Mouse (Mus musculus): ENCODE results near the gene Vipr1. TPM values are rescaled to one million over a fixed set of nuclear protein-coding genes. Genes with fewer than 3 reads are reported as not detected.

Vipr1 gene
- polyA plus RNA-seq, 1 experiment from 2014 or later = 0.77 TPM

GRCm38 (mm10) chr9:121696626-121697025 is 54.1 kb downstream of the Vipr1 start:
- 91% methylated on average over 9 of the region's 9 CpGs for WGBS
- DNase-seq (ENCODE audit: low spot score) (no peak), ATAC-seq (replicated peaks; ENCODE audit: low FRiP score) (no peak)
- Histone ChIP-seq H3K4me1 (replicated peaks; ENCODE audit: control insufficient read depth, insufficient read depth, low read length) (no peaks in the 10 kb centered on the region), H3K9me3 (ENCODE audit: control insufficient read depth, low read length) (no peaks in the 10 kb centered on the region), H3K36me3 (ENCODE audit: control insufficient read depth, insufficient read depth, low read length) (no peaks in the 10 kb centered on the region), H3K4me2 (no peak overlapping the region), H3K4me3 (ENCODE audit: low read depth, low read length) (no peak overlapping the region), H3K27me3 (replicated peaks; ENCODE audit: control insufficient read depth, insufficient read depth, low read length) (no peaks in the 10 kb centered on the region), H3K27ac (ENCODE audit: low read depth, low read length) (no peak overlapping the region), H3K9ac (ENCODE audit: low read depth, low read length) (no peak overlapping the region)

- no peak overlapping the region for H3K9ac ChIP-seq (ENCODE audit: low read depth, low read length)
- H3K36me3 ChIP-seq (ENCODE audit: control insufficient read depth, insufficient read depth, low read length) = no peaks in the 10 kb centered on the region
- H3K9me3 ChIP-seq (ENCODE audit: control insufficient read depth, low read length) = no peaks in the 10 kb centered on the region
- no peak overlapping the region for H3K4me2 ChIP-seq
- ATAC-seq (replicated peaks; ENCODE audit: low FRiP score) (no peak; the same call in 1 of the 2 replicates), DNase-seq (ENCODE audit: low spot score) (no peak)
- H3K27ac ChIP-seq (ENCODE audit: low read depth, low read length) = no peak overlapping the region
- H3K4me1 ChIP-seq (replicated peaks; ENCODE audit: control insufficient read depth, insufficient read depth, low read length) = no peaks in the 10 kb centered on the region
- 95% methylated on average over 1 of the region's 1 CpGs for WGBS
- H3K27me3 ChIP-seq (replicated peaks; ENCODE audit: control insufficient read depth, insufficient read depth, low read length) = no peaks in the 10 kb centered on the region
- H3K4me3 ChIP-seq (ENCODE audit: low read depth, low read length) = no peak overlapping the region
Measured at GRCm38 (mm10) chr9:121697150-121698049, 54.9 kb downstream of the Vipr1 start.

GRCm38 (mm10) chr9:121704261-121704645 is 61.7 kb downstream of the Vipr1 start:
- H3K4me2 ChIP-seq = peak overlapping the region; percentile 95
- no peaks in the 10 kb centered on the region for H3K27me3 ChIP-seq (replicated peaks; ENCODE audit: control insufficient read depth, insufficient read depth, low read length)
- DNase-seq (ENCODE audit: low spot score) (no peak), ATAC-seq (replicated peaks; ENCODE audit: low FRiP score) (no peak)
- peak overlapping the region; percentile 68 for H3K9ac ChIP-seq (ENCODE audit: low read depth, low read length)
- no peaks in the 10 kb centered on the region for H3K9me3 ChIP-seq (ENCODE audit: control insufficient read depth, low read length)
- no peak overlapping the region; the same call in 1 of the 2 replicates for H3K27ac ChIP-seq (ENCODE audit: low read depth, low read length)
- 41% methylated on average over 11 of the region's 11 CpGs for WGBS
- H3K36me3 ChIP-seq (ENCODE audit: control insufficient read depth, insufficient read depth, low read length) = no peaks in the 10 kb centered on the region
- H3K4me3 ChIP-seq (ENCODE audit: low read depth, low read length) = peak overlapping the region; percentile 84
- peaks cover 27% of the 10 kb centered on the region for H3K4me1 ChIP-seq (replicated peaks; ENCODE audit: control insufficient read depth, insufficient read depth, low read length)

GRCm38 (mm10) chr9:121704646-121705625 is 62.4 kb downstream of the Vipr1 start, which contains the start of gene Sec22c:
TSS of gene Sec22c (minus strand) at chr9:121705490.
- Histone ChIP-seq H3K9me3 (ENCODE audit: control insufficient read depth, low read length) (no peaks in the 10 kb centered on the region), H3K4me3 (ENCODE audit: low read depth, low read length) (peak within 1 kb of the TSS; percentile 84), H3K36me3 (ENCODE audit: control insufficient read depth, insufficient read depth, low read length) (no peaks in the 10 kb centered on the region), H3K9ac (ENCODE audit: low read depth, low read length) (peak within 1 kb of the TSS; percentile 78), H3K27ac (ENCODE audit: low read depth, low read length) (peak within 1 kb of the TSS; percentile 90), H3K4me2 (peak within 1 kb of the TSS; percentile 95), H3K4me1 (replicated peaks; ENCODE audit: control insufficient read depth, insufficient read depth, low read length) (peaks cover 32% of the 10 kb centered on the region), H3K27me3 (replicated peaks; ENCODE audit: control insufficient read depth, insufficient read depth, low read length) (no peaks in the 10 kb centered on the region)
- WGBS = 1% methylated on average over 62 of the region's 69 CpGs
- DNase-seq (ENCODE audit: low spot score) (peak; percentile 91), ATAC-seq (replicated peaks; ENCODE audit: low FRiP score) (peak; percentile 96)

- no peaks in the 10 kb centered on the region for H3K27me3 ChIP-seq (replicated peaks; ENCODE audit: control insufficient read depth, insufficient read depth, low read length)
- peak overlapping the region; percentile 78; the same call in 1 of the 2 replicates for H3K9ac ChIP-seq (ENCODE audit: low read depth, low read length)
- H3K36me3 ChIP-seq (ENCODE audit: control insufficient read depth, insufficient read depth, low read length) = no peaks in the 10 kb centered on the region
- peak overlapping the region; percentile 95 for H3K4me2 ChIP-seq
- H3K4me1 ChIP-seq (replicated peaks; ENCODE audit: control insufficient read depth, insufficient read depth, low read length) = peaks cover 33% of the 10 kb centered on the region
- WGBS = 74% methylated on average over 6 of the region's 6 CpGs
- 0 out of 2 replicates have a peak overlapping the region, but pooled peaks have one; percentile 90 for H3K27ac ChIP-seq (ENCODE audit: low read depth, low read length)
- H3K9me3 ChIP-seq (ENCODE audit: control insufficient read depth, low read length) = no peaks in the 10 kb centered on the region
- no peak overlapping the region for H3K4me3 ChIP-seq (ENCODE audit: low read depth, low read length)
- DNase-seq (ENCODE audit: low spot score) = no peak
- ATAC-seq (replicated peaks; ENCODE audit: low FRiP score) = no peak
Measured at GRCm38 (mm10) chr9:121706029-121706675, 63.6 kb downstream of the Vipr1 start.

- 56% methylated on average over 6 of the region's 6 CpGs for WGBS
- DNase-seq (ENCODE audit: low spot score) (no peak), ATAC-seq (replicated peaks; ENCODE audit: low FRiP score) (no peak)
- H3K9me3 ChIP-seq (ENCODE audit: control insufficient read depth, low read length) = no peaks in the 10 kb centered on the region
- H3K36me3 ChIP-seq (ENCODE audit: control insufficient read depth, insufficient read depth, low read length) = no peaks in the 10 kb centered on the region
- no peak overlapping the region for H3K27ac ChIP-seq (ENCODE audit: low read depth, low read length)
- no peak overlapping the region for H3K9ac ChIP-seq (ENCODE audit: low read depth, low read length)
- no peak overlapping the region for H3K4me2 ChIP-seq
- peaks cover 40% of the 10 kb centered on the region for H3K4me1 ChIP-seq (replicated peaks; ENCODE audit: control insufficient read depth, insufficient read depth, low read length)
- H3K4me3 ChIP-seq (ENCODE audit: low read depth, low read length) = no peak overlapping the region
- H3K27me3 ChIP-seq (replicated peaks; ENCODE audit: control insufficient read depth, insufficient read depth, low read length) = no peaks in the 10 kb centered on the region
Measured at GRCm38 (mm10) chr9:121707801-121708200, 65.3 kb downstream of the Vipr1 start.

- H3K4me3 ChIP-seq (ENCODE audit: low read depth, low read length) = no peak overlapping the region
- H3K4me1 ChIP-seq (replicated peaks; ENCODE audit: control insufficient read depth, insufficient read depth, low read length) = peaks cover 40% of the 10 kb centered on the region
- no peaks in the 10 kb centered on the region for H3K9me3 ChIP-seq (ENCODE audit: control insufficient read depth, low read length)
- WGBS = 57% methylated on average over 7 of the region's 7 CpGs
- H3K27ac ChIP-seq (ENCODE audit: low read depth, low read length) = no peak overlapping the region
- H3K27me3 ChIP-seq (replicated peaks; ENCODE audit: control insufficient read depth, insufficient read depth, low read length) = no peaks in the 10 kb centered on the region
- peaks cover 2% of the 10 kb centered on the region; the same call in 1 of the 2 replicates for H3K36me3 ChIP-seq (ENCODE audit: control insufficient read depth, insufficient read depth, low read length)
- H3K4me2 ChIP-seq = no peak overlapping the region
- no peak overlapping the region for H3K9ac ChIP-seq (ENCODE audit: low read depth, low read length)
- DNase-seq (ENCODE audit: low spot score) (no peak), ATAC-seq (replicated peaks; ENCODE audit: low FRiP score) (no peak)
Measured at GRCm38 (mm10) chr9:121708506-121709486, 66.3 kb downstream of the Vipr1 start.
